Mouse (Mus musculus) bone marrow, adult 2 months (tissue): Measurements from ENCODE around the gene Taok3. TPM values are rescaled to one million over a fixed set of nuclear protein-coding genes. Genes with fewer than 3 reads are reported as not detected.

Experiments used
- H3K27ac ChIP-seq: fragments of 200-500 bp; 2 replicates; pipeline ENCODE4 v1.5.1; 2012; ENCODE audit warnings: low read depth, mild to moderate bottlenecking, control low read depth, inconsistent platforms, low read length; ENCODE audit not compliant: control insufficient read depth, poor library complexity, insufficient read depth
- H3K4me1 ChIP-seq: fragments of 200-500 bp; 2 replicates; pipeline ENCODE4 v1.6.1; 2011; ENCODE audit warnings: low read length; ENCODE audit not compliant: control insufficient read depth, insufficient read depth
- H3K4me3 ChIP-seq: fragments of 200-500 bp; replicated peaks from 2 replicates; pipeline ENCODE3; 2011; ENCODE audit warnings: mild to moderate bottlenecking, low read depth, low read length, control low read depth; ENCODE audit not compliant: control insufficient read depth
- CTCF ChIP-seq: fragments of 200-500 bp; IDR thresholded peaks from 2 replicates; pipeline ENCODE4 v1.5.1; 2011; ENCODE audit warnings: low read length, control low read depth; ENCODE audit not compliant: control insufficient read depth, insufficient read depth
- POLR2A ChIP-seq: fragments of 200-500 bp; IDR thresholded peaks from 2 replicates; pipeline ENCODE4 v1.6.1; 2011; ENCODE audit warnings: low read depth, mild to moderate bottlenecking, control low read depth, low read length, borderline replicate concordance; ENCODE audit not compliant: control insufficient read depth
- WGBS: fragments of 180-500 bp; shearing (Covaris S2); methylation state at CpG from one replicate; pipeline ENCODE4 v1.1.7; 2018; 5-methylcytosine and 5-hydroxymethylcytosine counted together
- polyA plus RNA-seq: library from polyadenylated mRNA; stranded (reverse); fragments of >200 nt; gene quantifications from 2 replicates; pipeline ENCODE4 v1.2.4, GENCODE M21; 2011; ENCODE audit warnings: low replicate concordance; ENCODE audit not compliant: missing spikeins, insufficient read depth, insufficient read length

Gene Taok3
- polyA plus RNA-seq, 1 experiment = 47.6 TPM

- TF ChIP-seq POLR2A = no peak
- no peak for TF ChIP-seq CTCF
- no peak overlapping the region for H3K27ac ChIP-seq
- no peak overlapping the region for H3K4me3 ChIP-seq
- H3K4me1 ChIP-seq = no peaks in the 10 kb centered on the region
- WGBS = 87% methylated on average over 10 of the region's 10 CpGs
These were observed 128.4 kb downstream of the Taok3 start for GRCm38 (mm10) chr5:117248351-117248750.

GRCm38 (mm10) chr5:117250796-117251195, 130.9 kb downstream of the Taok3 start:
- TF ChIP-seq POLR2A (no peak), CTCF (no peak)
- H3K4me3 ChIP-seq = no peak overlapping the region
- H3K27ac ChIP-seq = no peak overlapping the region
- H3K4me1 ChIP-seq = no peaks in the 10 kb centered on the region
- 93% methylated on average over 24 of the region's 24 CpGs for WGBS

GRCm38 (mm10) chr5:117251763-117252162, 131.8 kb downstream of the Taok3 start:
- WGBS = 94% methylated on average over 3 of the region's 3 CpGs
- Histone ChIP-seq H3K4me3 (no peak overlapping the region), H3K27ac (no peak overlapping the region), H3K4me1 (no peaks in the 10 kb centered on the region)
- TF ChIP-seq POLR2A (no peak), CTCF (no peak)

- H3K27ac ChIP-seq = no peak overlapping the region
- TF ChIP-seq POLR2A = no peak
- no peak for TF ChIP-seq CTCF
- no peaks in the 10 kb centered on the region for H3K4me1 ChIP-seq
- 94% methylated on average over 15 of the region's 15 CpGs for WGBS
- H3K4me3 ChIP-seq = no peak overlapping the region
These were observed 138.3 kb downstream of the Taok3 start for GRCm38 (mm10) chr5:117258276-117258675.

DNA sequence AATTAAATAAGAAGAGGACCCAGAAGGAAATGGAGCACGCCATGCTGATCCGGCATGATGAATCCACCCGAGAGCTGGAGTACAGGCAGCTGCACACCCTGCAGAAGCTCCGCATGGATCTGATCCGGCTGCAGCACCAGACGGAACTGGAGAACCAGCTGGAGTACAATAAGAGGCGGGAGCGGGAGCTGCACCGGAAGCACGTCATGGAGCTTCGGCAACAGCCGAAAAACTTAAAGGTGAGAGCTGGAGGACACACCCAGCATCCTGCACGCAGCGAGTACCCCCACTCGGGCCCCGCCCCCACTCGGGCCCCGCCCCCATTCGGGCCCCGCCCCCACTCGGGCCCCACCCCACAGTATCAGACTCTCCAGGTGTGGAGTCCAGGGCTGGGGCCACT, 143.6 kb downstream of the Taok3 start:
- H3K27ac ChIP-seq = no peak overlapping the region
- no peaks in the 10 kb centered on the region for H3K4me1 ChIP-seq
- H3K4me3 ChIP-seq = no peak overlapping the region
- 87% methylated on average over 21 of the region's 21 CpGs for WGBS
- no peak for TF ChIP-seq CTCF
- TF ChIP-seq POLR2A = no peak

DNA sequence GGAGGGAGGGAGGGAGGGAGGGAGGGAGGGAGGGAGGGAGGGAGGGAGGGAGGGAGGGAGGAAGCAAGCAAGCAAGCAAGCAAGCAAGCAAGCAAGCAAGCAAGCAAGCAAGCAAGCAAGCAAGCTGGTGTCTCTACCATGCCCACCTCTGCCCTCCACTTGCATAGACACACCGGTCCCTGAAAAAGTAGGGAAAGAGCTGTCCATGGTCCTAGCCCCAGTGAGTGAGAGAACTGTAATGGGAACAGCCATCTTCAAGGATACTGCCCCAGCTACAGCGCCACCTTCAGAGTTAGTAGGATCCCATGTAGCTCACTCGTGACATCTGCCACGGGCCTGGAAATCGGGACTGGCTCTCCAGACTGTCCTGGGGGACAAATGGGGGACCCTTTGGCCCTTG, 144.8 kb downstream of the Taok3 start:
- 82% methylated on average over 5 of the region's 5 CpGs for WGBS
- no peak overlapping the region for H3K27ac ChIP-seq
- no peak overlapping the region for H3K4me3 ChIP-seq
- no peaks in the 10 kb centered on the region for H3K4me1 ChIP-seq
- TF ChIP-seq CTCF (no peak), POLR2A (no peak)

GRCm38 (mm10) chr5:117267913-117268312, 148.0 kb downstream of the Taok3 start:
- no peaks in the 10 kb centered on the region; the same call in 1 of the 2 replicates for H3K4me1 ChIP-seq
- 78% methylated on average over 14 of the region's 14 CpGs for WGBS
- no peak overlapping the region for H3K27ac ChIP-seq
- TF ChIP-seq POLR2A (no peak), CTCF (no peak)
- H3K4me3 ChIP-seq = no peak overlapping the region

GRCm38 (mm10) chr5:117268749-117269148, 148.8 kb downstream of the Taok3 start:
- WGBS = 77% methylated on average over 5 of the region's 5 CpGs

DNA sequence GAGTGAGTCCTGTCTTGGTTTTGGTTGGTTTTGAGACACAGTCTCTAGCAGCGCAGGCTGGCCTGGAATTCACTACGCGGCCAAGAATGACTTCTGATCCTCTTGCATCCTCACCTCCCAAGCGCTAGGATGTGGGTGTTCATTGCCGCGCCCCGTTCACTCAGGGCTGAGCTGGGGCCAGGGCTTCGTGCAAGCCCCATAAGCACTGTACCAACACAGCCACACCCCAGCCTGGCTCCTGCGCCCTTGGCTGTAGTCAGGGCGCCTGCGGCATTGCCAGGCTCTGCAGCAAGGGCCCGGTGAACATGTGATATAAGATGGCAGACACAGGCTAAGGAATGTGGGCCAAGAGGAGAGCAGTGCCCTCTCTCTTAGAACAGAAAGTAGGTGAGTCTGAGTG, 149.5 kb downstream of the Taok3 start:
- WGBS = 93% methylated on average over 12 of the region's 12 CpGs
- TF ChIP-seq POLR2A = no peak
- TF ChIP-seq CTCF = no peak
- H3K4me3 ChIP-seq = no peak overlapping the region
- H3K4me1 ChIP-seq = no peaks in the 10 kb centered on the region; the same call in 1 of the 2 replicates
- H3K27ac ChIP-seq = no peak overlapping the region

More at GRCm38 (mm10) chr5:117268749-117269148, 148.8 kb downstream of the Taok3 start:
- Histone ChIP-seq H3K27ac (no peak overlapping the region), H3K4me1 (no peaks in the 10 kb centered on the region; the same call in 1 of the 2 replicates), H3K4me3 (no peak overlapping the region)
- TF ChIP-seq POLR2A (no peak), CTCF (no peak)
